Mouse (Mus musculus) testis, adult 2 months (tissue): ENCODE results near the gene Stac3.

Source experiments
- CTCF ChIP-seq: fragments of 200-500 bp; IDR thresholded peaks from 2 replicates; pipeline ENCODE4 v1.5.1; 2012; ENCODE audit warnings: low read depth, mild to moderate bottlenecking, inconsistent platforms, low read length, moderate library complexity; ENCODE audit not compliant: control insufficient read depth, insufficient read depth, insufficient replicate concordance
- POLR2A ChIP-seq: fragments of 200-500 bp; IDR thresholded peaks from 2 replicates; pipeline ENCODE4 v1.6.1; 2012; ENCODE audit warnings: low read depth, mild to moderate bottlenecking, inconsistent platforms, low read length, moderate library complexity; ENCODE audit not compliant: control insufficient read depth

DNA sequence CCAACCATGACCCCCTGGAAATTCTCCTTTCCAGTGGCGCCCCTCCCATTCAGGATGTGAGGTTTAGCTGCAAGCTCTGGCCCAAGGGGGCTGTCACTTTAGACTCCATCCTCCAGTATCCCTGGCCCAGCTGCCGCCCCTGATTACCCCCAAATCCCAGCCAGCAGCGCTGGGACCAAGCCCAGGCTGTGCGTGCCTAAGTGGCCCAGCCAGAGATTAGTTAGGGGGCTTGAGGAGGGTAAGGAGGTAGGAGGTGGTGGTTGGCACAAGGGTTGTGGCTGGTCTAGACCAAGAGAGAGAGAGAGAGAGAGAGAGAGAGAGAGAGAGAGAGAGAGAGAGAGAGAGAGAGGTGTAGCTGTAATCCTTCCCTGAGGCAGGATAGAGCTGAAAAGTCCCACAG lies 30.1 kb downstream of the Stac3 start:
- TF ChIP-seq CTCF (no peak), POLR2A (no peak)
